Mouse (Mus musculus) common myeloid progenitor, adult 5-6 weeks (primary cell): ENCODE measurements around the gene Htr1a. TPM values are rescaled to one million over a fixed set of nuclear protein-coding genes. Genes with fewer than 3 reads are reported as not detected.
A peak's percentile ranks its signal among the peaks of the same experiment; 100 is the strongest.

ENCODE experiments used
- ATAC-seq: replicated peaks from 2 replicates; pipeline ENCODE4 v1.8.0; 2016; ENCODE audit warnings: low read depth, mild to moderate bottlenecking, moderate TSS enrichment, inconsistent platforms; ENCODE audit not compliant: poor library complexity, severe bottlenecking
- total RNA-seq: library from RNA; stranded (forward); fragments of 200-1000, 187-1606 nt; gene quantifications from 2 replicates; pipeline ENCODE4 v1.2.3, GENCODE M21; 2017

Gene Htr1a
- not detected in 2 replicates for total RNA-seq

- no peak for ATAC-seq
Observed at GRCm38 (mm10) chr13:105443339-105443738, at the start of gene Htr1a. Gene Htr1a, plus strand, starts transcription at chr13:105443639.

- ATAC-seq, result no peak
Observed at GRCm38 (mm10) chr13:105411535-105412326, 31.7 kb upstream of the Htr1a start.

DNA sequence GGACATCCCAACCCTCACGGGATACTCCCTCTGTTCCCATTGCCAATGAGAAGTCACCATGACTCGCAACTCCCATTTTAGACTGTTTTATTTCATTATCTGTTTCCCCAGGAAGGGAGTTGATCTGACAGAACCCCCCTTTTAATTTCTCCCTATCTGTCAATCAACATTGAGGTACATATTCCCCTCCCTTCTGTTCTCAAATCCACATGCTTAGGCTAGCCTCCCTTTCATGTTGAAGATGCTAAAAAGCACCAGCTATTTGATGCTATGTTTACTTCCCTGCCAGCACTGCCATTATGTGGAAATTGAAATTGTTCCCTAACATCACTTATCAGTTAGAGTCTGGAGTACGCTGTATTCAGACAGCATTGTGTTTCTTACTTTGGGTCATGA lies 31.1 kb upstream of the Htr1a start:
- no peak for ATAC-seq

DNA sequence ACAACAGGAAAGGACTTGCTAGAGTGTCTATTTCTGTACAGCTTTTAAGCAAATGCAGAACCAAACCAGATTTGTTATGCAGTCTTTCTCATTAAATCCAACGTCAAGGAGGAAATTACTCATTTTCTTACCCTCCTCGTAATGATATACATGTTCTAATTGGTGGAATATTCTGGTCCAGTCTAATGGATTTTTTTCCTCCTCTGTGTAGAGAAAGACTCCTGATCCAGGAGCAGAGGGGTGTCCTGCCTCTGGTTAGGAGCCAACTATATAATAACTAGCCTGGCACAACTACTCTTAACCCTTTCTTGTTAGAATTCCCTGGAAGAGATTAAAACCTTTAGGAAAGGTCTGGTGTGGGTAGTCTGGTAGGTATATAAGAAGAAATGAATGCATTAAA lies 10.3 kb upstream of the Htr1a start:
- no peak for ATAC-seq

DNA sequence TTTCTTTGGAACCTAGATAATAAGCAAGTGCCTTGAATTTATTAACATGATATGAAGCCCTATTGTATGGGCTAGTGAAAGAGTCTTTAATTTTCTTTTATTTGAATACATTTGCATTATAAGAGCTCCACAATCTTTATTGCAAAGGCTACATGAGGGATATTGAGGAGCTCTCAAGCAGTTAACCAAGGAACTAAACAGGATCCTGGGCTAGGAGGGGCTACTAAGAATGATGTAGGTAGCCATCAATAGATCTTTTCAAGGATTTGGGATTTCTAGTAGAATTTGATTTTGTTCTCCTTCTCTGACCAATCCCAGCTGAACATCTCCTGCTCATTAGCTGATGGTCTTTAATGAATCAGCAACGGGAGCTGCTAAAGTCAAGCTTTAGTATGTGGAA lies 9.8 kb upstream of the Htr1a start:
- ATAC-seq, result no peak

GRCm38 (mm10) chr13:105442576-105442975 lies 863 bp upstream of the Htr1a start:
- peak; percentile 89 for ATAC-seq

GRCm38 (mm10) chr13:105443871-105444237 lies 415 bp downstream of the Htr1a start:
- no peak; the same call in 1 of the 2 replicates for ATAC-seq

- ATAC-seq, result no peak
Observed at GRCm38 (mm10) chr13:105444238-105444894, 927 bp downstream of the Htr1a start.

GRCm38 (mm10) chr13:105444895-105445281 lies 1.4 kb downstream of the Htr1a start:
- ATAC-seq, result no peak

- no peak for ATAC-seq
Observed at GRCm38 (mm10) chr13:105446239-105446638, 2.8 kb downstream of the Htr1a start.

- ATAC-seq, result no peak
Observed at GRCm38 (mm10) chr13:105447695-105448094, 4.3 kb downstream of the Htr1a start.

GRCm38 (mm10) chr13:105451536-105451935 lies 8.1 kb downstream of the Htr1a start:
- no peak for ATAC-seq

Other genes starting within 250 kb of the Htr1a start
- 7.3 and 8.0 TPM in 2 replicates for gene Rnf180, start 148.8 kb upstream of the Htr1a start, total RNA-seq